Mouse (Mus musculus): ENCODE measurements around the gene Cxcr5. TPM values are rescaled to one million over a fixed set of nuclear protein-coding genes. Genes with fewer than 3 reads are reported as not detected.

The Cxcr5 gene
- polyA plus RNA-seq, 2 experiments = 0.10 to 0.30 TPM

DNA sequence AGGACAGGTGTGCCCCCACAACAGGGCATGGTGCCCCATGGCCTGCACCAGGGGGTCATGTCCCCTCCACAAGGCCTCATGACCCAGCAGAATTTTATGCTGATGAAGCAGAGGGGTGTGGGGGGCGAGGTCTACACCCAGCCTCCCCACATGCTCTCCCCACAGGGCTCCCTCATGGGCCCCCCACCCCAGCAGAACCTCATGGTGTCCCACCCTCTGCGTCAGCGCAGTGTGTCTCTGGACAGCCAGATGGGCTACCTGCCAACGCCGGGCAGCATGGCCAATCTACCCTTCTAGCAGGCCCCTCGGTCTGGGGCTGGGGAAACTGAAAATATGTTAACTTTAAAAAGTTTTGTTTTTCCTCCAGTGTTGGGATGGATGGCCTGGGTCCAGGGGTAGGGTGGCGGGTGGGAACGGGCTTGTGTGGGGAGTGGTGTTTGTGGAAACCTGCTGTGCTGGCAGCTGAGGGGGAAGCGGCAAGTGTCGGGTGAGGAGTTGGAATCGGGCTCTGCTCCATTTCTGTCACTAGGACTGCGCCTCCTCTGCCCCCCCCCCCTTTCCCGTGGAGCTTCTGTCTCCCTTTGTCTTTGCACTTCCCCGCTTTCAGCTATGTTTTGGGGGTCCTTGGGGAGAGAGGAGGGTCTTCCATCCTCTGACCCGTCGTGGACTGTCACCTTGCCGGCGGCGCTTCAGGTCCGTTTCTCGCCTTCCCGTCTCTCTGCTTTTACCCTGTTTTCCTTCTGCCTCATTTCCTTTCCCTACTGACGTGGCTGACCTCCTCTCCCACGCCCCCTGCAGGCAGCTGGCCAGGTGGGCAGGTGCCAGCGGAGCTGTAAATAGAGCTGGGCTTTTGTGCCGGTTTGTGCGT is 52.0 kb downstream of the Cxcr5 start:
- Histone ChIP-seq H3K27me3 (ENCODE audit: control insufficient read depth, insufficient read depth, low read length) (no peaks in the 10 kb centered on the region), H3K27ac (replicated peaks; ENCODE audit: low read depth, low read length) (peak overlapping the region; percentile 61), H3K36me3 (ENCODE audit: control insufficient read depth, insufficient read depth, low read length) (peaks cover 47% of the 10 kb centered on the region), H3K4me1 (ENCODE audit: control insufficient read depth, insufficient read depth, low read length) (peaks cover 41% of the 10 kb centered on the region), H3K4me3 (replicated peaks; ENCODE audit: low read length) (peak overlapping the region; percentile 29), H3K9me3 (ENCODE audit: control insufficient read depth, low read length) (no peaks in the 10 kb centered on the region), H3K4me2 (replicated peaks; ENCODE audit: low read depth, low read length, severe bottlenecking) (peak overlapping the region; percentile 53), H3K9ac (ENCODE audit: low read depth, low read length, severe bottlenecking) (peak overlapping the region; percentile 22)
- ATAC-seq (ENCODE audit: low FRiP score, low read depth) = peak; percentile 42
- DNase-seq (ENCODE audit: low spot score) = peak; percentile 66
- no peak for TF ChIP-seq POLR2A (IDR thresholded peaks at IDR 0.05; ENCODE audit: borderline replicate concordance, extremely low read depth, insufficient read depth, insufficient read length)
- WGBS = 5% methylated on average over 27 of the region's 27 CpGs

DNA sequence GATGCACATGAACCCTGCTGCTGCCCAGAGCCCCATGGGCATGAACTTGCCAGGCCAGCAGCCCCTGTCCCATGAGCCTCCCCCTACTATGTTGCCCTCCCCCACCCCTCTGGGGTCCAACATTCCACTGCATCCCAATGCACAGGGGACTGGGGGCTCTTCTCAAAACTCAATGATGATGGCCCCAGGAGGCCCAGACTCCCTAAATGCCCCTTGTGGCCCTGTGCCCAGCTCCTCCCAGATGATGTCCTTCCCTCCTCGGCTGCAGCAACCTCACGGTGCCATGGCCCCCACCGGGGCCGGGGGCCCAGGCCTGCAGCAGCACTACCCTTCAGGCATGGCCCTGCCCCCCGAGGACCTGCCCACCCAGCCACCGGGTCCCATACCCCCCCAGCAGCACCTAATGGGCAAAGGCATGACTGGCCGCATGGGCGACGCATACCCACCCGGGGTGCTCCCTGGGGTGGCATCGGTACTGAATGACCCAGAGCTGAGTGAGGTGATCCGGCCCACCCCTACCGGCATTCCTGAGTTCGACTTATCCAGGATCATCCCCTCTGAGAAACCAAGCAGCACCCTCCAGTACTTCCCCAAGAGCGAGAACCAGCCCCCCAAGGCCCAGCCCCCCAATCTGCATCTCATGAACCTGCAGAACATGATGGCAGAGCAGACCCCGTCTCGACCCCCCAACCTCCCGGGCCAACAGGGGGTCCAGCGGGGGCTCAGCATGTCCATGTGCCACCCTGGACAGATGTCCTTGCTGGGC is 52.8 kb downstream of the Cxcr5 start:
- H3K27ac ChIP-seq (replicated peaks; ENCODE audit: low read depth, low read length) = 0 out of 2 replicates have a peak overlapping the region, but pooled peaks have one; percentile 61
- peak overlapping the region; percentile 53 for H3K4me2 ChIP-seq (replicated peaks; ENCODE audit: low read depth, low read length, severe bottlenecking)
- ATAC-seq (ENCODE audit: low FRiP score, low read depth) (no peak), DNase-seq (ENCODE audit: low spot score) (no peak)
- peaks cover 41% of the 10 kb centered on the region for H3K4me1 ChIP-seq (ENCODE audit: control insufficient read depth, insufficient read depth, low read length)
- no peak overlapping the region for H3K4me3 ChIP-seq (replicated peaks; ENCODE audit: low read length)
- H3K9ac ChIP-seq (ENCODE audit: low read depth, low read length, severe bottlenecking) = peak overlapping the region; percentile 22; the same call in 1 of the 2 replicates
- TF ChIP-seq POLR2A (IDR thresholded peaks at IDR 0.05; ENCODE audit: borderline replicate concordance, extremely low read depth, insufficient read depth, insufficient read length) = no peak
- WGBS = 80% methylated on average over 15 of the region's 19 CpGs
- H3K9me3 ChIP-seq (ENCODE audit: control insufficient read depth, low read length) = no peaks in the 10 kb centered on the region
- H3K36me3 ChIP-seq (ENCODE audit: control insufficient read depth, insufficient read depth, low read length) = peaks cover 52% of the 10 kb centered on the region
- no peaks in the 10 kb centered on the region for H3K27me3 ChIP-seq (ENCODE audit: control insufficient read depth, insufficient read depth, low read length)

DNA sequence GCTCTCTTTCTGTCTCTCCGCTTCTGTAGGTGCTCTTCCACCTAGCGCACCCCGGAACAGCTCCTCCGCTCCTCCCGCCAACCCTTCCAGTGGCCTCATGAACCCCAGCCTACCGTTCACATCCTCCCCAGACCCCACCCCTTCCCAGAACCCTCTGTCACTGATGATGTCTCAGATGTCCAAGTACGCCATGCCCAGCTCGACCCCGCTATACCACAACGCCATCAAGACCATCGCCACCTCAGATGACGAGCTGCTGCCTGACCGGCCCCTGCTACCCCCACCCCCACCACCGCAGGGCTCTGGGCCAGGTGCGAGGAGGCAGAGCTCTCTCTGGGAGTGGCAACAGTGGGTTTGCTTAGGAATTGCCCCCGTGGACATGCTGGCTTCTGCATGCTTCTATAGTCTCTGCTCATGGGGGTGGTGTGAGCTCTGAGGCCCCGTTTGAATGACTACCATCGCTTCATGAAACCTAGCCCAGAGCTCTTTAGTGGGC is 53.5 kb downstream of the Cxcr5 start:
- Histone ChIP-seq H3K27ac (replicated peaks; ENCODE audit: low read depth, low read length) (no peak overlapping the region), H3K27me3 (ENCODE audit: control insufficient read depth, insufficient read depth, low read length) (no peaks in the 10 kb centered on the region), H3K36me3 (ENCODE audit: control insufficient read depth, insufficient read depth, low read length) (peaks cover 60% of the 10 kb centered on the region), H3K9me3 (ENCODE audit: control insufficient read depth, low read length) (no peaks in the 10 kb centered on the region), H3K9ac (ENCODE audit: low read depth, low read length, severe bottlenecking) (no peak overlapping the region), H3K4me1 (ENCODE audit: control insufficient read depth, insufficient read depth, low read length) (peaks cover 41% of the 10 kb centered on the region), H3K4me2 (replicated peaks; ENCODE audit: low read depth, low read length, severe bottlenecking) (no peak overlapping the region), H3K4me3 (replicated peaks; ENCODE audit: low read length) (no peak overlapping the region)
- WGBS = 78% methylated on average over 18 of the region's 18 CpGs
- TF ChIP-seq POLR2A (IDR thresholded peaks at IDR 0.05; ENCODE audit: borderline replicate concordance, extremely low read depth, insufficient read depth, insufficient read length) = no peak
- DNase-seq (ENCODE audit: low spot score) (no peak), ATAC-seq (ENCODE audit: low FRiP score, low read depth) (no peak)

DNA sequence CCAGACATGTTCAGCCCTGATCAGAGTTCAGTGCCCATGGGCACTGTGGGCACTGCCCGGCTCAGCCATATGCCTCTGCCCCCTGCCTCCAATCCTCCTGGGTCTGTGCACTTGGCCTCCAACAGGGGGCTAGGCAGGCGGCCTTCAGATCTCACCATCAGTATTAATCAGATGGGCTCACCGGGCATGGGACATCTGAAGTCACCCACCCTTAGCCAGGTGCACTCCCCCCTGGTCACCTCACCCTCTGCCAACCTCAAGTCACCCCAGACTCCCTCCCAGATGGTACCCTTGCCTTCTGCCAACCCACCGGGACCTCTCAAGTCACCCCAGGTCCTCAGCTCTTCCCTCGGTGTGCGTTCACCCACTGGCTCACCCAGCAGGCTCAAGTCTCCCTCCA is 54.3 kb downstream of the Cxcr5 start:
- 93% methylated on average over 6 of the region's 6 CpGs for WGBS
- no peak for TF ChIP-seq POLR2A (IDR thresholded peaks at IDR 0.05; ENCODE audit: borderline replicate concordance, extremely low read depth, insufficient read depth, insufficient read length)

DNA sequence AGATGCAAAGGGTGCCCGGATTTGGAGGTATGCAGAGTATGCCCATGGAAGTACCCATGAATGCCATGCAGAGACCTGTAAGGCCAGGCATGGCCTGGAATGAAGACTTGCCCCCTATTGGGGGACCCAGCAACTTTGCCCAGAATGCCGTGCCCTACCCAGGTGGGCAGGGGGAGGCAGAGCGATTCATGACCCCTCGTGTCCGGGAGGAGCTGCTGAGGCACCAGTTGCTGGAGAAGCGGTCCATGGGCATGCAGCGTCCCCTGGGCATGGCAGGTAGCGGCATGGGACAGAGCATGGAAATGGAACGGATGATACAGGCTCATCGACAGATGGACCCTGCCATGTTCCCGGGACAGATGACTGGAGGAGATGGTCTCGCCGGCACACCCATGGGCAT is 55.1 kb downstream of the Cxcr5 start:
- 96% methylated on average over 13 of the region's 13 CpGs for WGBS
- Histone ChIP-seq H3K4me3 (replicated peaks; ENCODE audit: low read length) (no peak overlapping the region), H3K9me3 (ENCODE audit: control insufficient read depth, low read length) (no peaks in the 10 kb centered on the region), H3K9ac (ENCODE audit: low read depth, low read length, severe bottlenecking) (no peak overlapping the region), H3K27me3 (ENCODE audit: control insufficient read depth, insufficient read depth, low read length) (no peaks in the 10 kb centered on the region), H3K4me2 (replicated peaks; ENCODE audit: low read depth, low read length, severe bottlenecking) (no peak overlapping the region), H3K36me3 (ENCODE audit: control insufficient read depth, insufficient read depth, low read length) (peaks cover 74% of the 10 kb centered on the region), H3K27ac (replicated peaks; ENCODE audit: low read depth, low read length) (no peak overlapping the region), H3K4me1 (ENCODE audit: control insufficient read depth, insufficient read depth, low read length) (peaks cover 34% of the 10 kb centered on the region)
- TF ChIP-seq POLR2A (IDR thresholded peaks at IDR 0.05; ENCODE audit: borderline replicate concordance, extremely low read depth, insufficient read depth, insufficient read length) = no peak
- DNase-seq (ENCODE audit: low spot score) (no peak), ATAC-seq (ENCODE audit: low FRiP score, low read depth) (no peak)

More for the DNA sequence above, 54.3 kb downstream of the Cxcr5 start:
- Histone ChIP-seq H3K9me3 (ENCODE audit: control insufficient read depth, low read length) (no peaks in the 10 kb centered on the region), H3K9ac (ENCODE audit: low read depth, low read length, severe bottlenecking) (no peak overlapping the region), H3K36me3 (ENCODE audit: control insufficient read depth, insufficient read depth, low read length) (peaks cover 68% of the 10 kb centered on the region), H3K4me3 (replicated peaks; ENCODE audit: low read length) (no peak overlapping the region), H3K4me2 (replicated peaks; ENCODE audit: low read depth, low read length, severe bottlenecking) (no peak overlapping the region), H3K27me3 (ENCODE audit: control insufficient read depth, insufficient read depth, low read length) (no peaks in the 10 kb centered on the region), H3K27ac (replicated peaks; ENCODE audit: low read depth, low read length) (no peak overlapping the region), H3K4me1 (ENCODE audit: control insufficient read depth, insufficient read depth, low read length) (peaks cover 35% of the 10 kb centered on the region)
- DNase-seq (ENCODE audit: low spot score) = no peak
- ATAC-seq (ENCODE audit: low FRiP score, low read depth) = no peak

All from limb, embryonic 14.5 days (tissue).